Mouse (Mus musculus): ENCODE measurements at regions not wholly inside any gene's neighbourhood (a gene's known extent, or its start where the extent isn't known, plus 50 kb on each side); places are given as distances from the start of the nearest gene placed in this dataset.
A peak's percentile ranks its signal among the peaks of the same experiment; 100 is the strongest.

DNA sequence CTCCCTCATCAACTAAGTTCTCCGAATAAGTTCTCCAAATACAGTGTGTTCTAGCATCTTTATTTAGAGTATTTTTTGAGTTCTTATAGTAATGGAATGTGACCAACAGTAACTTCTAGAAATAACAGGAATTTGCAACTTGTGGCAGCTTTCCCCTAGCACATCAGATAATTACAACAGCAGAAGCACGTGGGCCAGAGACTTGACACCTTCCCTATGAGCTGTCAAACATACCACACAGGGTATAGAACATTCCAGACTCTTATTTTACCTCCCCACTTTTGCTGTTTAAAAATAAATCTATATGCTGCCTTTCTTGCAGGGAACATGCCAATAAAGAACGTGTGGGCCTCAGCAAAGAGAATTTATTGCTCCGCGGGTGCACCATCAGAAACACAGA is 77.4 kb upstream of the Commd8 start:
- DNase-seq (ENCODE audit: low spot score in 2 of 2), result no peak

- DNase-seq (ENCODE audit: low spot score in 2 of 2), result peak in 1 of 2 experiments; percentile 73
Measured at GRCm38 (mm10) chr5:72244134-72244533, 76.1 kb upstream of the Commd8 start.

GRCm38 (mm10) chr5:72242981-72243380 is 75.0 kb upstream of the Commd8 start:
- no peak for DNase-seq (ENCODE audit: low spot score in 2 of 2)

DNA sequence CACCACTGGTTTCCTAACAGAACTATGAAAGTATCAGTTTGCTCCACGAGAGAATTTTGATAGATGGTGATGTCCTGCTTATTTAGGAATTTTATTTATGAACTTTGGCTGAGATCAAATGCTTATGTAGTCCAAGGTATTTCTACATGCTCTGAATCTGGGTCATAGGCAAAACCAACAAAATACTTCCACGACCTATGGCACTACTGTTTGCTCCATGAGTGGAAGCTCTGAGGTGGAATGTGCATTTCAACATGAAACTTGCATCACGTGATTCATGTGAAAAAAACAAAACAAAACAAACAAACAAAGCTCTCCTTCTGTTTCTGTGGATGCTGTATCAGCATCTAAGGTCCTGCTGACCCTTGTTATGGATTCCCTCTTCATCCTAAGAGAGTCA is 73.5 kb upstream of the Commd8 start:
- DNase-seq (ENCODE audit: low spot score in 2 of 2), result no peak

DNA sequence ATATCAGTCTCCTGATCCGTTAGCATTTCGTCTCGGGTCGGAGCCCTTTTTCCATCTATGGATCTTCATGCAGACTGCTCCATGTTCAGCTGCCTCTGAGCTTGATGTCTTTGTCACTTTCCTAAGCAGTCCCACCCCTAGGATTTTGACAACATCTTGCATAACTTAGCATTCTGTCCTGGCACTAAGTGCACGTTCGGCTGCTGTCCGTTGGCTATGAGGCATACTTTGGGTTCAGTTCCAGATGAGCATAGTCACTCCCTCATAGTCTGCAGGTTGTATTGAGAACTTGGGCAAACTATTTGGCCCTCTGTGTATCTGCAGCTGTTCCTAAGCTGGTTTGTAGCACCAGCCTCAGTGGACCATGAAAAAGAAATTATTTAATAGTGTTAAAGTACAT is 72.3 kb upstream of the Commd8 start:
- no peak for DNase-seq (ENCODE audit: low spot score in 2 of 2)

DNA sequence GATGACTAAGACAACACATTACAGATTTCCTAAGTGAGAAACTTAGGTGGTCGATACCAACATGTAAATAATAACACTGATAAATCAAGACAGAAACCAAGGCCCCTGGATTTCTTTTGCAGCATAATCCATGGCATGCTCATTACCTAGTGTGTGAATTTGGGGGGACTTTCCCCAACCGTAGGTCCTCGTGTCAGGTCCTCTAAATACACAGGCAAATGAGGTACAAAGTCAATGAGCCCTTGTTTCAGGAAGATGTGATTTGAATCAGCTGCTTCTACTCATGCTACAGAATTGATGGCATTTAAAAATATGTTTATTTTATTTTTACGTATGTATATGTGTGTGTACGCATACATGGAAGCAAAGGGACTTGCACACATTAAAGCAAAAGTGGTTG is 59.0 kb upstream of the Commd8 start:
- DNase-seq (ENCODE audit: low spot score in 2 of 2), result no peak

DNA sequence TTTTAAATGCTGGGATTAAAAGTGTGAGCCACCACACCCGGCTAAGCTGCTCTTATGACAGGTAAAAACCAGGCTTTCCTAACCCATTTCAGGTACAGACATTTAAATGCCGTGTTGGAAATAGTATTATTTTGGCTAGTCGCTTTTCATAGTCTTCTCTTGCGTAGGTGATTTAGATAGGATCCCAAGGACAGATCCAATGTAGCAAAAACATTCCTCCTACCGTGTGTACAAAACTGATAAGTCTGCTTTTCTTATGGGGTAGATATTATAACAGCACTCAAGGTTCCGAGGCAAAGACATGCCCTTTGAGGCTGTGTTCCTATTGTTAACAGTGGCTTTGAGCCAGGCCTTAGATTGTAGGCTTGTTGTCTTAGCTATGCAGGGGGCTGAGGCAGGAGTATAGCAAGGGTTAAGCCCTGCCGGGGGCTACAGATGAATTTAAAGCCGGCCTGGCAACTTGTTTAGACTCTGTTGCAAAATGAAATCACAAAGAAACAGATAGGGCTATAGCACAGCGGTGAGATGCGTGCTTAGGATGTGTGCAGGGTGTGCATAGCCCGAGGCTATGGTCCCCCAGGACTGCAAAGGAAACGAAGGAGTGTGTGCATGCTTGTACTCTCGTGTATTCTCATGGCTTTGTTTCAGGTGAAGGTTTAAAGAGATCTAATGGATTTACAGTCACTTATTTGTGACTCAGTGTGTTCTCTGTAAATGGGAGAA is 57.7 kb upstream of the Commd8 start:
- DNase-seq (ENCODE audit: low spot score in 2 of 2), result no peak

DNA sequence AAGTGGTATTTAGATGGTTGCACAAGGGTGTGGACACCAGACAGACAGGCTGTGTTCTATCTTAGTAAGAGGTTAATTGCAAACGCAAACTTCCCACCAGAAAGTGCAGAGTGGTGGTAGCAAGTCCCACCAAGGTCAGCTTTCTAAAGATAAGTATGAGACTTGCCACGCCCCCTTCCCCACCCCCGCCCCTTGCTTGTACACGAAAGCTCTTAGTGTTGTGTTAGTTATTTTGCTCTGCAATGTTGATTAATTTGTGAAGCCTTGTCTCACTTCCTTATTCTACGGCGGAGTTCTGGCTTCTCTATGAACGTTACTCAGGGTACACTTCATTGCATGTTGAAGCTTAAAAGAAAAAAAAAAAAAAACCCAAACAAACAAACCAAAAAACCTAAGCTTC is 57.1 kb upstream of the Commd8 start:
- DNase-seq (ENCODE audit: low spot score in 2 of 2), result no peak

DNA sequence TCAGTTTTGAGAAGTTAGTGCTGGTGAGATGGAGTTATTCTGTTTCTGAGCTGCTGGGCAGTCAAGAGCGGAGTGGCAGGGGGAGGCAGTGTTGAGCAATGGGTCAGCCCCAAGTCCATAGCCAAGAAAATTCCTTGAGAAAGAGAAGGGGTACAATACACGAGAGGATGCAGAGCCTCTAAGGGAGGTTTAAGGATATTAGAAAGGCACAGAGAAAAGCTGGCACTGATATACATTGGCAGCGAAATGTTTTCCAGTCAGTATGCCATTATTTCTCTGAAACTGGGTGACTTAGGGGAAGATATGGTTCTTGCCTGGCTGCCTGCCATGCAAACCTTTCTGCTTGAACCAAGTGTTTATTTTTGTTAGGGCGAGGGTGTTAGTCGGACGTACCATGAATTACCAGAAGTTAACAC is 56.6 kb upstream of the Commd8 start:
- peak in 1 of 2 experiments; percentile 40 for DNase-seq (ENCODE audit: low spot score in 2 of 2)

- DNase-seq (ENCODE audit: low spot score in 2 of 2), result no peak
Measured at GRCm38 (mm10) chr5:72222902-72223301, 54.9 kb upstream of the Commd8 start.

- DNase-seq (ENCODE audit: low spot score in 2 of 2), result peak in 1 of 2 experiments; percentile 46
Measured at GRCm38 (mm10) chr5:72219697-72220096, 51.7 kb upstream of the Commd8 start.

- DNase-seq (ENCODE audit: low spot score in 2 of 2), result no peak
Measured at GRCm38 (mm10) chr5:72219248-72219647, 51.3 kb upstream of the Commd8 start.
